Mouse (Mus musculus) small intestine, adult 2 months (tissue): Measurements from ENCODE around the gene Pak1ip1. TPM values are rescaled to one million over a fixed set of nuclear protein-coding genes. Genes with fewer than 3 reads are reported as not detected.

Experiments used
- H3K27ac ChIP-seq: fragments of 200-500 bp; 2 replicates; pipeline ENCODE4 v1.5.1; 2012; ENCODE audit warnings: low read depth, low read length, control low read depth, inconsistent platforms; ENCODE audit not compliant: insufficient read depth
- H3K27me3 ChIP-seq: fragments of 200-500 bp; 2 replicates; pipeline ENCODE4 v1.6.1; 2012; ENCODE audit warnings: mild to moderate bottlenecking, moderate library complexity, low read length, inconsistent platforms; ENCODE audit not compliant: control insufficient read depth, insufficient read depth
- H3K36me3 ChIP-seq: fragments of 200-500 bp; 2 replicates; pipeline ENCODE4 v1.6.1; 2012; ENCODE audit warnings: mild to moderate bottlenecking, low read length, control low read depth, inconsistent platforms; ENCODE audit not compliant: control insufficient read depth, insufficient read depth
- H3K4me1 ChIP-seq: fragments of 200-500 bp; 2 replicates; pipeline ENCODE4 v1.6.1; 2012; ENCODE audit warnings: low read length, inconsistent platforms, mixed read lengths; ENCODE audit not compliant: control insufficient read depth, insufficient read depth, insufficient read length
- H3K4me3 ChIP-seq: fragments of 200-500 bp; 2 replicates; pipeline ENCODE4 v1.5.1; 2012; ENCODE audit warnings: low read depth, mild to moderate bottlenecking, control low read depth, inconsistent platforms, low read length, moderate library complexity
- CTCF ChIP-seq: fragments of 200-500 bp; IDR thresholded peaks from 2 replicates; pipeline ENCODE4 v1.5.1; 2012; ENCODE audit warnings: low read depth, mild to moderate bottlenecking, control low read depth, inconsistent platforms, low read length, moderate library complexity, mixed read lengths; ENCODE audit not compliant: insufficient replicate concordance, insufficient read length; ENCODE audit errors: extremely low read depth
- POLR2A ChIP-seq: fragments of 200-500 bp; IDR thresholded peaks from 2 replicates; pipeline ENCODE4 v1.6.1; 2012; ENCODE audit warnings: low read depth, mild to moderate bottlenecking, control low read depth, inconsistent platforms, low read length, moderate library complexity
- WGBS: fragments of 180-500 bp; shearing (Covaris S2); methylation state at CpG from one replicate; pipeline ENCODE4 v1.1.7; 2018; 5-methylcytosine and 5-hydroxymethylcytosine counted together
- polyA plus RNA-seq: library from polyadenylated mRNA; depleted of rRNA; stranded (reverse); fragments of >200 nt; gene quantifications from 2 replicates; pipeline ENCODE4 v1.2.3, GENCODE M21; 2012

Gene Pak1ip1
- polyA plus RNA-seq, 1 experiment = 31.5 TPM

- WGBS = 73% methylated on average over 5 of the region's 5 CpGs
- Histone ChIP-seq H3K36me3 (no peaks in the 10 kb centered on the region), H3K4me3 (no peak overlapping the region), H3K4me1 (no peaks in the 10 kb centered on the region; the same call in 1 of the 2 replicates), H3K27ac (no peak overlapping the region), H3K27me3 (no peaks in the 10 kb centered on the region)
- no peak for TF ChIP-seq POLR2A
- no peak for TF ChIP-seq CTCF
Measured at GRCm38 (mm10) chr13:40971261-40971660, 29.6 kb upstream of the Pak1ip1 start.

- no peaks in the 10 kb centered on the region for H3K36me3 ChIP-seq
- 76% methylated on average over 2 of the region's 2 CpGs for whole genome bisulfite sequencing
- no peaks in the 10 kb centered on the region; the same call in 1 of the 2 replicates for H3K4me1 ChIP-seq
- no peak overlapping the region for H3K27ac ChIP-seq
- H3K4me3 ChIP-seq = no peak overlapping the region
- no peak for TF ChIP-seq POLR2A
- no peak for TF ChIP-seq CTCF
- no peaks in the 10 kb centered on the region for H3K27me3 ChIP-seq
Measured at GRCm38 (mm10) chr13:40971831-40972230, 29.0 kb upstream of the Pak1ip1 start.

GRCm38 (mm10) chr13:40972976-40973375 is 27.8 kb upstream of the Pak1ip1 start:
- Histone ChIP-seq H3K4me1 (no peaks in the 10 kb centered on the region; the same call in 1 of the 2 replicates), H3K36me3 (no peaks in the 10 kb centered on the region), H3K27me3 (no peaks in the 10 kb centered on the region), H3K27ac (no peak overlapping the region), H3K4me3 (no peak overlapping the region)
- TF ChIP-seq CTCF (no peak), POLR2A (no peak)
- 93% methylated on average over 5 of the region's 5 CpGs for WGBS

- H3K4me3 ChIP-seq = no peak overlapping the region
- peaks cover 2% of the 10 kb centered on the region; the same call in 1 of the 2 replicates for H3K4me1 ChIP-seq
- 23% methylated on average over 7 of the region's 7 CpGs for WGBS
- no peak overlapping the region for H3K27ac ChIP-seq
- H3K27me3 ChIP-seq = no peaks in the 10 kb centered on the region
- H3K36me3 ChIP-seq = no peaks in the 10 kb centered on the region
- TF ChIP-seq POLR2A (no peak), CTCF (peak; percentile 82; the same call in 1 of the 2 replicates)
Measured at GRCm38 (mm10) chr13:40977609-40978008, 23.2 kb upstream of the Pak1ip1 start.

- 64% methylated on average over 4 of the region's 4 CpGs for WGBS
- no peak overlapping the region for H3K4me3 ChIP-seq
- H3K27ac ChIP-seq = no peak overlapping the region
- H3K36me3 ChIP-seq = no peaks in the 10 kb centered on the region
- no peaks in the 10 kb centered on the region for H3K27me3 ChIP-seq
- H3K4me1 ChIP-seq = peaks cover 2% of the 10 kb centered on the region; the same call in 1 of the 2 replicates
- no peak for TF ChIP-seq POLR2A
- TF ChIP-seq CTCF = no peak
Measured at GRCm38 (mm10) chr13:40978652-40979051, 22.2 kb upstream of the Pak1ip1 start.

- H3K27ac ChIP-seq = no peak overlapping the region
- 24% methylated on average over 2 of the region's 2 CpGs for WGBS
- TF ChIP-seq CTCF (no peak), POLR2A (no peak)
Measured at GRCm38 (mm10) chr13:40979321-40979720, 21.5 kb upstream of the Pak1ip1 start.

GRCm38 (mm10) chr13:40982759-40983158 is 18.1 kb upstream of the Pak1ip1 start:
- Histone ChIP-seq H3K27me3 (no peaks in the 10 kb centered on the region), H3K4me3 (no peak overlapping the region), H3K36me3 (no peaks in the 10 kb centered on the region), H3K4me1 (peaks cover 2% of the 10 kb centered on the region; the same call in 1 of the 2 replicates), H3K27ac (no peak overlapping the region)
- no peak for TF ChIP-seq CTCF
- TF ChIP-seq POLR2A = no peak
- WGBS = 70% methylated on average over 1 of the region's 1 CpGs

More at GRCm38 (mm10) chr13:40979321-40979720, 21.5 kb upstream of the Pak1ip1 start:
- H3K4me1 ChIP-seq = peaks cover 2% of the 10 kb centered on the region; the same call in 1 of the 2 replicates
- H3K4me3 ChIP-seq = no peak overlapping the region
- H3K27me3 ChIP-seq = no peaks in the 10 kb centered on the region
- H3K36me3 ChIP-seq = no peaks in the 10 kb centered on the region
